Mouse (Mus musculus): ENCODE data around the gene Gcnt1. TPM values are rescaled to one million over a fixed set of nuclear protein-coding genes. Genes with fewer than 3 reads are reported as not detected.

Gene Gcnt1
- total RNA-seq (2021) = under 1 TPM; 0.41 to 0.95 TPM
- long read RNA-seq, experiment 1 = 0 reads
- long read RNA-seq, experiment 2 = 0 reads

GRCm38 (mm10) chr19:17372701-17373100 is at the start of gene Gcnt1:
Gene Gcnt1 (minus strand): TSS chr19:17372844.
- Histone ChIP-seq H3K4me3 (no peak within 1 kb of the TSS), H3K27ac (no peak within 1 kb of the TSS)
- TF ChIP-seq CTCF (IDR thresholded peaks at IDR 0.05) = no peak
- DNase-seq = no peak
- intact Hi-C loops (cut with DNase I) = no loop called here

DNA sequence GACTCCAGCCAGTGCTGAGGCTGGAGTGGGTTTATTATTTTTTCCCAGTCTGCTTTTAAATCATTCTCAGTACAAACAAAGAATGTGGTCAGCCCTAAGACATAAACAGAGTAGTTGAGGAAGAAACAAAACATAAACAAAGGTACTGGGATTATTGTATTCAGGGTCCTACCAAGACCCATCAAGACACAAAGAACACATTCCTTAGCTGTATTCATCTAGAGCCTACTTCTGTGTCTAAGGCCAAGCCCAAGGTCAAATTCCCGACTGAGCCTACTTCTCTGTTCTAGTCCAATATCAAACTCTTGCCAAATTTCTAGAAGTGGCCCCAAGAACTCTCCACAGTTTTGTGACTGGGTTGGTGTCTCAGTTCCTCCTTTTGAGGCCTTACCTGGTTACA is 45.2 kb upstream of the Gcnt1 start:
- Histone ChIP-seq H3K27ac (no peak overlapping the region), H3K4me3 (no peak overlapping the region)
- no peak for DNase-seq
- no peak for TF ChIP-seq CTCF (IDR thresholded peaks at IDR 0.05)
- intact Hi-C loops (cut with DNase I) = no loop called here

DNA sequence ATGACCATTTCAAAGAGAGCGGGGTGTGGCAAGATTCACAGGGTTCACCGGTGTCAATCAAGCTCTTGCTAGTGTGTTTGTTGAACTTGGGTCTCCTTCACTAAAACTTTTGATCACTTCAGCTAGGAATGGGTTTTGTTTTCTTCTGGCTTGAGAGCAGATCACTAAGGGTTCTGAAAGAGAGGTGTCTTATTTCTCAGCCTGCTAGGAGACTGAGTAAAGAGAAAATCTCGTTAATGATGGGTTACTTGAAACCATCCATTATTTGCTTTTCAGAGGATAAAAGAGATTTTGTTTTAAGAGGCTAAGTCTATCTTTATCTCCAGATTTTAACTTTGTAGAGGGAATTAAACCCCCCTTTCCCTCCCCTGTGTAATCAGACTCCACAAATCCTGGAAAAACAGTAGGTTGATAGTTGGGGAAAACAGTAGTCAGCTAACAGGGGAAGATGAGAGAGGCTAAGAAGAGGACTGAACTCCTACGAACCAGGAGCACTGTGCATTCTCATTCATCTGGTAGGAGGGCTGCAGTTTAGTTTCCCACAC is 40.3 kb upstream of the Gcnt1 start:
- Histone ChIP-seq H3K27ac (no peak overlapping the region), H3K4me3 (no peak overlapping the region)
- intact Hi-C loops (cut with DNase I) = no loop called here
- no peak for DNase-seq
- no peak for TF ChIP-seq CTCF (IDR thresholded peaks at IDR 0.05)

DNA sequence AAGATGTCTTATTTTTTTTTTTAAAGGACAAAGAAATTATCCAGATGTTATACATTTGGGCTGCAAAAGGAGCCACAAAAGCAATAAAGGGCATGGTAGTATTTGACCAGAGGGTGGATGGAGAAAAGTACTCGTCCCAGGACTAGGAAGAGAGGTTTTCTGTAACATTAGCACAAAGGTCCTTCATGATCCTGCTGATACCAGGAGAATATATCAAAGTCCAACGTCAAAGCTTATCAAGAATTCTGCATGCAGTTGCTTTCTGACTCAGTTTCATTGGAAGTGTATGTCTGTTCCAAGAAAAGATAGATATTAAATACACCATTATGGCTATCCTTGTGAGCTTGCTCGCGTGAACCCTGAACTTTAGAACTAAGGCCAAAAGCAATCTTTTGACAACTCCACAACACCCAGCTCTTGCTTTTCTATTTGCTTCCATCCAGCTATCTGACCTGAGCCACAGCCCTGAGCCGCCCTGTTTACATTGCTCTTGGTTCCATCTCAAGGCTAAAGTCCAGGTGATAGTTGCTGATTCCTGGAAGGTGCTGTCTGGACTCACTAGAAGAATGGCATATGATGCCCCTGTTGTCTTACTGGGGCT is 37.9 kb upstream of the Gcnt1 start:
- intact Hi-C loops (cut with DNase I) = no loop called here
- no peak for DNase-seq
- no peak for TF ChIP-seq CTCF (IDR thresholded peaks at IDR 0.05)
- Histone ChIP-seq H3K4me3 (no peak overlapping the region), H3K27ac (no peak overlapping the region)

- no peak for TF ChIP-seq CTCF (IDR thresholded peaks at IDR 0.05)
- intact Hi-C loops (cut with DNase I) = no loop called here
- Histone ChIP-seq H3K4me3 (no peak overlapping the region), H3K27ac (no peak overlapping the region)
- DNase-seq = no peak
These were observed 36.7 kb upstream of the Gcnt1 start for GRCm38 (mm10) chr19:17409351-17409750.

DNA sequence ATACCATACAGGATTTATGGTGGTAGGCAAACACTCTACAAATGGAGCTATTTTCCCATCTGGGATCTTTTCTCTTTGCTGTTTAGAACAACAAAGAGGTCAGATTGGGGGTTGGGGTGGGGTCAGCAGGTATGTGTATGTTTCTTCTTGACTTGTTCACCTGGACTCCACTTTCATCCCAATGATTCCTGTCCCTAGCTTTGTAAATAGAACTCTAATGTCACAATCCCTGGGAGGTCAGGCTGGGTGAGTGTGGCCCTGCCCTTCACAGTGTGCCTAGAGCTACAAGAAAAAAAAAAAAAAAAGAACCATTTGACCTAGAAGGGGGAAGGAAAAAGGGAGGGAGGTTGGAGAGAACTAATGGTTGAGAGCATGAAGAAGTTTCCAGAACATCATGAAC is 35.9 kb upstream of the Gcnt1 start:
- intact Hi-C loops (cut with DNase I) = no loop called here
- DNase-seq = no peak
- no peak for TF ChIP-seq CTCF (IDR thresholded peaks at IDR 0.05)
- Histone ChIP-seq H3K27ac (no peak overlapping the region), H3K4me3 (no peak overlapping the region)

DNA sequence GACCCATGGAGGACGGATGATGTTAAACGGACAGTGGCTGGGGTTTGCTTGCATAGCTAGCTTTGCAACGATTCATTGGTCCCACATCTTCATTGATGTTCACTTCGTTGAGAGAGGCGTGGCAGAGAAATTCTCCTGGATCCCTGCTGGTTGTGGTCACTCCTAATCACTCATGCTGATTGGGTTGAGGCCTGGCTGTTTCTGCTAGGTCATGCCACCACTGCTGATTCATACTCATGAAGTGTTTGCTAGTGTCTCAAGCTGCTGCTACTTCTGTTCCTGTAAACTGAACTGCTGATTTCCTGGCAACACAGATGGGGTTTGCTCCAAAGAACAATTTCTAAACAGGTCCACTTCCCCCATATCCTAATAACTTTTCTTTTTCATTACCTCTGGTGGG is 34.2 kb upstream of the Gcnt1 start:
- no peak for DNase-seq
- intact Hi-C loops (cut with DNase I) = no loop called here
- no peak overlapping the region for H3K4me3 ChIP-seq
- no peak overlapping the region for H3K27ac ChIP-seq
- TF ChIP-seq CTCF (IDR thresholded peaks at IDR 0.05) = no peak

DNA sequence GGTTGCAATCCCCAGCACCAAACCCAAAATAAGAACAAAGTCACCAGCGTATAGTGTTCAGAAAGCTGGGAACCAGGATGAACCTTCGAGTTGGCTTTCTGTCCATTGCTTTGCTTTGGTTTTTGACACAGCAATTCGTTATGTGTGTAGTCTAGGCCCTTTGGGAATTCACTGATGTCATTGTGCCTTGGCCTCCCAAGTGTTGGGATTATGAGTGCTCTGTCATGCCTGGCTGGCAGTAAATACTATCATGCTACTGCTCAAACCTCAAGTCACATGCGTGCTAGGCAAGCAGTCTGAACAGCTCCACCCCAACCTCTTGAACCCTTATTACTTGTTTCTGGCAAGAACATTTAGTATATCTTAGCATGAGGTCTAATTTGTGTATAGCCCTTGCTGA is 30.5 kb upstream of the Gcnt1 start:
- TF ChIP-seq CTCF (IDR thresholded peaks at IDR 0.05) = no peak
- H3K27ac ChIP-seq = no peak overlapping the region
- H3K4me3 ChIP-seq = no peak overlapping the region
- no peak for DNase-seq
- intact Hi-C loops (cut with DNase I) = no loop called here

- DNase-seq = no peak
- no peak overlapping the region for H3K27ac ChIP-seq
- intact Hi-C loops (cut with DNase I) = no loop called here
- no peak for TF ChIP-seq CTCF (IDR thresholded peaks at IDR 0.05)
- no peak overlapping the region for H3K4me3 ChIP-seq
These were observed 27.9 kb upstream of the Gcnt1 start for GRCm38 (mm10) chr19:17400571-17400970.

GRCm38 (mm10) chr19:17399965-17400364 is 27.3 kb upstream of the Gcnt1 start:
- no peak for DNase-seq
- Histone ChIP-seq H3K4me3 (no peak overlapping the region), H3K27ac (no peak overlapping the region)
- intact Hi-C loops (cut with DNase I) = no loop called here
- no peak for TF ChIP-seq CTCF (IDR thresholded peaks at IDR 0.05)

- Histone ChIP-seq H3K27ac (no peak overlapping the region), H3K4me3 (no peak overlapping the region)
- no peak for TF ChIP-seq CTCF (IDR thresholded peaks at IDR 0.05)
- DNase-seq = no peak
- intact Hi-C loops (cut with DNase I) = no loop called here
These were observed 25.3 kb upstream of the Gcnt1 start for GRCm38 (mm10) chr19:17397922-17398321.

DNA sequence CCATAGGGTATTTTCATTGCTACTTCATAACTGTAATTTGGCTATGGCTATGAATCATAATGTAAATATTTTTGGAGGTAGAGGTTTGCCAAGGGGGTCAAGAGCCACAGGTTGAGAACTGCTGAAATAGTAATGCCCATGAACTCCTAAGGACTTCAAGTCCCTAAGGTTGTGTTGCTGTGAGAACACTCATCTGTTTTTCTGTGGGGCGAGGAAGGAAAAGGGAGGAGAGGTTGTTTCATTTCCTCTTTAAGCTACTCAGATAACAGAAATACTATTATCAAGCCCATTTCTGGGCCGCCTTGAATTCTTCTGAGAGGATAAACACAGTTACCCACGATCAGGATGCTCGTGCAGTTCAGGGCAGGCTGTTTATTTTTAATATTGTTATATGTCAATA is 24.2 kb upstream of the Gcnt1 start:
- H3K4me3 ChIP-seq = peak overlapping the region; percentile 100; the same call in 1 of the 2 replicates
- TF ChIP-seq CTCF (IDR thresholded peaks at IDR 0.05) = no peak
- no peak for DNase-seq
- H3K27ac ChIP-seq = peak overlapping the region; percentile 52
- intact Hi-C loops (cut with DNase I) = no loop called here

GRCm38 (mm10) chr19:17393841-17394591 is 21.4 kb upstream of the Gcnt1 start, which contains the start of gene Rfk:
Gene Rfk (plus strand): TSS chr19:17394043.
- intact Hi-C loops (cut with DNase I) = no loop called here
- TF ChIP-seq CTCF (IDR thresholded peaks at IDR 0.05) = no peak
- H3K4me3 ChIP-seq = peak within 1 kb of the TSS; percentile 100
- peak; percentile 97 for DNase-seq
- H3K27ac ChIP-seq = peak within 1 kb of the TSS; percentile 94

Measured in gastrocnemius, adult 2 months (tissue).